Comparison of ENCODE assay signal across 26 mouse cellular contexts in genomic region chr5:144420001-144420400, GRCm38 (mm10).
"Had no signal": no experiment of that assay in that cellular context is flagged by ENCODE, and none has a peak within 500 bp of the region (broad histone marks: within the 10 kb centered on the region; RNA-seq: fewer than 3 reads in every experiment).

No protein-coding gene starts in this region.

- H3K27me3 ChIP-seq: heart, embryonic 13.5 days; heart, embryonic 15.5 days; hindbrain, embryonic 13.5 days; hindbrain, embryonic 15.5 days; limb, embryonic 12.5 days; liver, embryonic 13.5 days; liver, embryonic 15.5 days had no signal

- H3K9me3 ChIP-seq: heart, embryonic 13.5 days; heart, embryonic 15.5 days; hindbrain, embryonic 13.5 days; hindbrain, embryonic 15.5 days; limb, embryonic 10.5 days; limb, embryonic 12.5 days had no signal

- H3K4me2 ChIP-seq: heart, embryonic 11.5 days; heart, embryonic 13.5 days; heart, embryonic 15.5 days; hindbrain, embryonic 13.5 days; hindbrain, embryonic 15.5 days; limb, embryonic 12.5 days; liver, embryonic 11.5 days; liver, embryonic 13.5 days; liver, embryonic 15.5 days had no signal

- DNase-seq: gastrocnemius, postnatal 14 days; gastrocnemius, postnatal 36 days; heart, adult 11 months; heart, adult 2 months; heart, postnatal 14 days; heart, postnatal 36 days; kidney, adult 18-20 months; kidney, adult 8-10 months; kidney, postnatal 10 days; kidney, postnatal 25 days; kidney, postnatal 4 days; liver; liver, embryonic 13.5 days had no signal

- H3K4me3 ChIP-seq: heart, adult 2 months; heart, embryonic 13.5 days; heart, embryonic 15.5 days; hindbrain, embryonic 13.5 days; hindbrain, embryonic 15.5 days; layer of hippocampus, adult 2 months; left cerebral cortex, adult 2 months; limb, embryonic 10.5 days; limb, embryonic 12.5 days; liver, embryonic 13.5 days; liver, embryonic 15.5 days had no signal

- H3K27ac ChIP-seq: heart, adult 2 months; heart, embryonic 13.5 days; heart, embryonic 15.5 days; hindbrain, embryonic 13.5 days; hindbrain, embryonic 15.5 days; hindbrain, postnatal 0 days; layer of hippocampus, adult 2 months; left cerebral cortex, adult 2 months; limb, embryonic 10.5 days; limb, embryonic 12.5 days; liver, embryonic 13.5 days; liver, embryonic 15.5 days had no signal

- H3K4me1 ChIP-seq: heart, embryonic 13.5 days; heart, embryonic 15.5 days; hindbrain, embryonic 15.5 days; limb, embryonic 10.5 days; limb, embryonic 12.5 days; liver, embryonic 13.5 days; liver, embryonic 15.5 days had no signal

- H3K36me3 ChIP-seq: heart, embryonic 13.5 days; heart, embryonic 15.5 days; hindbrain, embryonic 13.5 days; hindbrain, embryonic 15.5 days; limb, embryonic 10.5 days; limb, embryonic 12.5 days; liver, embryonic 13.5 days; liver, embryonic 15.5 days had no signal

- ATAC-seq: hindbrain, postnatal 0 days; intestine, postnatal 0 days had no signal

- H3K9ac ChIP-seq: heart, embryonic 13.5 days; heart, embryonic 15.5 days; hindbrain, embryonic 13.5 days; hindbrain, embryonic 15.5 days; limb, embryonic 12.5 days; liver, embryonic 13.5 days; liver, embryonic 15.5 days had no signal
